Comparison of ENCODE assay signal across 18 mouse cellular contexts in the genomic region with DNA sequence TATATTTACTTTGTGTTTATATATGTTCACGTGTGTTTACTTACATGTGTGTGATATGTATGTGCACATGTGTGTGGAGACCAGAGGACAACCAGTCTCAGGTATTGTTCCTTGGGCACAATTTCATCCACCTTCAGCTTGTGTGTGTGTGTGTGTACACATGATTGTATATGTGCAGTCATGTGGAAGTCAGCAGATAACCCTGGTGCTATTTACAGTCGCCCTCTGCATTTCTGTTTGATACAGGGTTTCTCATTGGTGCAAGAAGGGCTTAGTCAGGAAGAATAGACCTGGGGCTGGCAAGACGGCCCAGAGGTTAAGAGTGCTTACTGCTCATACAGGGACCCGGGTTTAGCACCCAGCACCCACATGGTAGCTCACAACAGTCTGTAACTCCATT.
DNase-seq lines count a peak whose midpoint lies in the region; ATAC-seq and TF ChIP-seq lines count a peak whose summit lies in the region.
"Had no signal": no experiment of that assay in that cellular context is flagged by ENCODE, and none has a peak within 500 bp of the region (broad histone marks: within the 10 kb centered on the region; RNA-seq: fewer than 3 reads in every experiment).

No protein-coding gene starts in this region.

- H3K27ac ChIP-seq in heart, adult 2 months, result no peak overlapping the region
- H3K27ac ChIP-seq in liver, embryonic 11.5 days (ENCODE audit: low read depth, low read length), result no peak overlapping the region
- H3K27ac ChIP-seq: embryonic facial prominence, embryonic 13.5 days; hindbrain, embryonic 10.5 days; limb, embryonic 12.5 days; midbrain, embryonic 15.5 days had no signal

- peaks cover 2% of the 10 kb centered on the region; the same call in 1 of the 2 replicates for H3K4me1 ChIP-seq in heart, adult 2 months (ENCODE audit: control insufficient read depth, insufficient read depth, low read length)
- H3K4me1 ChIP-seq in liver, embryonic 11.5 days (replicated peaks; ENCODE audit: control insufficient read depth, insufficient read depth, low read length), result peaks cover 8% of the 10 kb centered on the region
- H3K4me1 ChIP-seq: midbrain, embryonic 15.5 days had no signal

- WGBS in heart, adult 2 months, result 78% methylated on average over 4 of the region's 4 CpGs
- 81% methylated on average over 4 of the region's 4 CpGs for WGBS in liver, embryonic 11.5 days

- intact Hi-C loops in heart, adult 2 months (cut with DNase I), result no loop called here

- no peak overlapping the region for H3K9ac ChIP-seq in heart, adult 2 months (ENCODE audit: low read depth, low read length)
- H3K9ac ChIP-seq in liver, embryonic 11.5 days (ENCODE audit: low read depth, low read length), result no peak overlapping the region
- H3K9ac ChIP-seq: embryonic facial prominence, embryonic 13.5 days; limb, embryonic 12.5 days; midbrain, embryonic 15.5 days had no signal

- no peaks in the 10 kb centered on the region for H3K9me3 ChIP-seq in liver, embryonic 11.5 days (ENCODE audit: control insufficient read depth, low read length)
- H3K9me3 ChIP-seq: embryonic facial prominence, embryonic 13.5 days; midbrain, embryonic 15.5 days had no signal

- peak; percentile 24 for DNase-seq in heart, adult 11 months
- no peak for DNase-seq in heart, adult 2 months
- peak; percentile 2 for DNase-seq in heart, postnatal 4 days
- DNase-seq in heart, adult 8-10 months (ENCODE audit: low spot score), result no peak
- peak; percentile 27 for DNase-seq in liver, embryonic 11.5 days (ENCODE audit: low spot score)
- no peak for DNase-seq in thymus, postnatal 4 days
- no peak for DNase-seq in right cerebral cortex, postnatal 36 days (ENCODE audit: low spot score in 2 of 2)
- DNase-seq: adrenal gland, adult 2 months; cerebellum, adult 18-20 months; gastrocnemius, postnatal 10 days; kidney, postnatal 10 days; thymus, adult 18-20 months had no signal

- peak; percentile 52 for ATAC-seq in liver, embryonic 11.5 days (replicated peaks; ENCODE audit: low FRiP score)
- ATAC-seq in megakaryocyte-erythroid progenitor cell, adult 5-6 weeks (replicated peaks; ENCODE audit: low FRiP score, low TSS enrichment, poor library complexity, severe bottlenecking), result peak; percentile 9
- ATAC-seq: midbrain, embryonic 15.5 days had no signal

- TF ChIP-seq CTCF in heart, adult 2 months (IDR thresholded peaks at IDR 0.05), result no peak

- no peak for TF ChIP-seq EP300 in heart, adult 2 months (IDR thresholded peaks at IDR 0.05; ENCODE audit: insufficient read depth, low read depth, low read length)

- no peak overlapping the region for H3K4me3 ChIP-seq in heart, adult 2 months
- no peak overlapping the region for H3K4me3 ChIP-seq in liver, embryonic 11.5 days (ENCODE audit: low read depth, low read length)
- H3K4me3 ChIP-seq: embryonic facial prominence, embryonic 13.5 days; hindbrain, embryonic 10.5 days; limb, embryonic 12.5 days; midbrain, embryonic 15.5 days had no signal

- no peaks in the 10 kb centered on the region for H3K36me3 ChIP-seq in heart, adult 2 months (ENCODE audit: control insufficient read depth, insufficient read depth, low read length)
- H3K36me3 ChIP-seq in liver, embryonic 11.5 days (ENCODE audit: control insufficient read depth, insufficient read depth, low read length), result no peaks in the 10 kb centered on the region
- H3K36me3 ChIP-seq: embryonic facial prominence, embryonic 13.5 days; hindbrain, embryonic 10.5 days; limb, embryonic 12.5 days; midbrain, embryonic 15.5 days had no signal

- no peak overlapping the region for H3K4me2 ChIP-seq in liver, embryonic 11.5 days
- H3K4me2 ChIP-seq: embryonic facial prominence, embryonic 13.5 days; limb, embryonic 12.5 days; midbrain, embryonic 15.5 days had no signal

- no peak for TF ChIP-seq POLR2A in heart, adult 2 months (IDR thresholded peaks at IDR 0.05; ENCODE audit: insufficient read depth, low read depth, low read length)

- no peaks in the 10 kb centered on the region for H3K79me2 ChIP-seq in heart, adult 2 months (replicated peaks; ENCODE audit: control insufficient read depth, insufficient read depth, low read length)

- no peaks in the 10 kb centered on the region for H3K27me3 ChIP-seq in heart, adult 2 months (ENCODE audit: control insufficient read depth, insufficient read depth, low read length)
- H3K27me3 ChIP-seq in liver, embryonic 11.5 days (replicated peaks; ENCODE audit: control insufficient read depth, insufficient read depth, low read length), result no peaks in the 10 kb centered on the region
- H3K27me3 ChIP-seq: CH12.LX; embryonic facial prominence, embryonic 13.5 days; limb, embryonic 12.5 days; midbrain, embryonic 15.5 days had no signal

Comparison
In these comparisons a context has a peak if more than half of its experiments do, and no peak if none do; other contexts are left out.
1. DNase-seq: peak in heart, adult 11 months (single experiment), heart, postnatal 4 days (single experiment) and liver, embryonic 11.5 days (single experiment); none in heart, adult 2 months (0 of 2), heart, adult 8-10 months (single experiment), thymus, postnatal 4 days (single experiment) and right cerebral cortex, postnatal 36 days (0 of 2).